Mouse (Mus musculus): Measurements from ENCODE around the gene Gm20517. TPM values are rescaled to one million over a fixed set of nuclear protein-coding genes. Genes with fewer than 3 reads are reported as not detected.
"Not testable (repeated sequence)": the region's sequence is repeated elsewhere in the genome, so short reads cannot be mapped to it uniquely, and the experiment has no call there.

Gene Gm20517
- polyA plus RNA-seq, 1 experiment = 3.7 TPM

DNA sequence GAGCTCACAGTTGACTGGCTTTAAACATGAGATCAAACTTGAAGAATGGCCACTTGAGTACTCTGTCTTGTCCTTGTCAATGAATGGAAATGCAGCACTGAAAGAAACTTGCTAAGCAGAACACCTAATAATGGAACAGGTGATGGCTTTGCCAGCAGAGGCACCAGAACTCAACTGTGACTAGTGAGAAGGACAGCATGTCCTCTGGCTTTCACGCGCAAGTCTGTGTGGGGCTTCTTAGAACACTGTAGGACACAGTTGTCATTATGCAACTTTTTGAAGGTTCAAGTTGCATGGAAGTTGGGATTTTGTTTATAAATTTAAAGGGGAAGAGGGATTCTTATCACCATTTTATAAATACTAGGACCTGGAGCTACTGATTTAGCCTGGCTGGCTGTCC, 13.7 kb downstream of the Gm20517 start:
- no peak for DNase-seq (ENCODE audit: extremely low spot score in 1 of 2, low spot score in 1 of 2)

- no peak for DNase-seq (ENCODE audit: extremely low spot score in 1 of 2, low spot score in 1 of 2)
Observed at GRCm38 (mm10) chr17:47626031-47626430, 14.6 kb downstream of the Gm20517 start.

GRCm38 (mm10) chr17:47627791-47628190, 16.4 kb downstream of the Gm20517 start:
- DNase-seq (ENCODE audit: extremely low spot score in 1 of 2, low spot score in 1 of 2) = no peak

GRCm38 (mm10) chr17:47628851-47629676, 17.7 kb downstream of the Gm20517 start:
- peak; percentile 86 to 92 for DNase-seq (ENCODE audit: extremely low spot score in 1 of 2, low spot score in 1 of 2)

DNA sequence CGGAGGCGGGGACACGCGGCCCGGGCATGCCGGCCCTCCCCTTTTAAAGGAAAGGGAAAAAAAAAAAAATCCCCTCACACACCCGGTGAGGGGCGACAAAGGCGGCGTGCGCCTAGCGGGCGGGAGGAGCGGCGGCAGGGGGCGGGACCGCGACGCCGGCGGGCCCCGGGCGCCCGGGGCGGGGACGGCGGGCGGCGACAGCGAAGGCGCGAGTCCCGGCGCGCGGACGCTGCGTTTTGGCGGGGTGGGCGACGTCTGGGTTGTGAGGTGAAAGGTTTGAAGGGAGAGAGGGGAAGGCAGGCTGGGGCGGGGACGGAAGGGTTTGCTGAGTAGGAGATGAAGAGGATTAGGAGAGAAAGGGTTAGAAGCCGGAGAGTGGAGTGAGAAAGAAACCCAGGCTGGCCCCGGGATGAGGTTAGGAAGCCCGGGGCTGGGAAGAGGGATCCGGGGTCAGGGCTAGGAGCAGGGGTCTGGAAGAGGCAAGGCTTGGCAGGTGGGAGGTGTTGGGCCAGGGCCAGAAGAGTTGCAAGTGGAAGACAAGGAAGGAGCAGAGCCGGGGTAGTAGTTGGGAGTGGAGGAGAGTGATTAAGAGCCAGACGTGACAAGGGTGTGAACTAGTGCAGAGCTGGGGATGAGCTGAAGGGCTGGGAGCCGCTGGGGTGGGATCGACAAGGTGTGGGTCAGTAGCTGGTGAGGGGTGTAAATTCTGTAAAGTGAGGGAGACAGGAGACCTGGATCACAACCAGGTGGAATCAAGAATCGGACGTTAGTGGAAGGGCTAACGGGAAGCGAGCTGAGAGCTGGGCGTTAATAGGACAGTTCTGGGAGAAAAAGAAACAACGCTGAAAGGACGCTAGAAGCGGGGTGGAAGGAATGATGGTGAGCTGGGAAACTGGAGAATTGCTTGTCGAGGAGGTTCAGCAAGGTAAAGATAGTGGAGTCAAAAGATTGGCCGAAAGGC, 18.6 kb downstream of the Gm20517 start:
- DNase-seq (ENCODE audit: extremely low spot score in 1 of 2, low spot score in 1 of 2) = peak in 1 of 2 experiments; percentile 38

- DNase-seq (ENCODE audit: extremely low spot score in 1 of 2, low spot score in 1 of 2) = no peak
Observed at GRCm38 (mm10) chr17:47630678-47631065, 19.3 kb downstream of the Gm20517 start, which contains the start of gene Usp49. Gene Usp49 (plus strand): TSS chr17:47630690.

DNA sequence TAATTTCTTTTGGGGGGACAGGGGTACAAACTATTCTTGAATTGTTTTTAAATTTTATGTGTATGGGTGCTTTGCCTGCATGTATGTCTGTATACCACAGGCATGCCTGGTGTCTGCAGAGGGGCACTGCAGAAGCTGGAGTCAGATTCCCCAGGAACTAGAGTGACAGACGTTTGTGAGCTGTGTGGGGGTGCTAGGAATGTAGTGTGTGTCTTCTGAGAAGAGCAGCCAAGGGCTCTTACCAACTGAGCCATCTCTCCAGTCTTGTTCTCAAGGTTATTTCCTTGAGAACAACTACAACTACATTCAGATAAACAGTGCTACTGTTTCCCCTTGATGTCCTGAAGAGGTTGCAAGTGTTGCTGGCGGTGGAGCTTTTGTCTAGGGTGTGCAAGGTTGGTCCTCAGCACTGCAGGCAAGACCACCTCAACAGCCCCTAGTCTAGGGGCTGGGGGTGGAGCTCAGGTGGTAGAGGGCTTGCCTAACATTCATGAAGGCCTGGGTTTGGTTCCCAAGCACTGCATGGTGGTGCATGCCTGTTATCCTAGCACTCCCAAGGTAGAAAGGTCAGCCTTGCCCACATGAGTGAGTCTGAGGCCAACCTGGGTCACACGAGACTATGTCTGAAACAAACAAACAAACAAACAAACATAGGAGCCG, 20.9 kb downstream of the Gm20517 start:
- no peak for DNase-seq (ENCODE audit: extremely low spot score in 1 of 2, low spot score in 1 of 2)

DNA sequence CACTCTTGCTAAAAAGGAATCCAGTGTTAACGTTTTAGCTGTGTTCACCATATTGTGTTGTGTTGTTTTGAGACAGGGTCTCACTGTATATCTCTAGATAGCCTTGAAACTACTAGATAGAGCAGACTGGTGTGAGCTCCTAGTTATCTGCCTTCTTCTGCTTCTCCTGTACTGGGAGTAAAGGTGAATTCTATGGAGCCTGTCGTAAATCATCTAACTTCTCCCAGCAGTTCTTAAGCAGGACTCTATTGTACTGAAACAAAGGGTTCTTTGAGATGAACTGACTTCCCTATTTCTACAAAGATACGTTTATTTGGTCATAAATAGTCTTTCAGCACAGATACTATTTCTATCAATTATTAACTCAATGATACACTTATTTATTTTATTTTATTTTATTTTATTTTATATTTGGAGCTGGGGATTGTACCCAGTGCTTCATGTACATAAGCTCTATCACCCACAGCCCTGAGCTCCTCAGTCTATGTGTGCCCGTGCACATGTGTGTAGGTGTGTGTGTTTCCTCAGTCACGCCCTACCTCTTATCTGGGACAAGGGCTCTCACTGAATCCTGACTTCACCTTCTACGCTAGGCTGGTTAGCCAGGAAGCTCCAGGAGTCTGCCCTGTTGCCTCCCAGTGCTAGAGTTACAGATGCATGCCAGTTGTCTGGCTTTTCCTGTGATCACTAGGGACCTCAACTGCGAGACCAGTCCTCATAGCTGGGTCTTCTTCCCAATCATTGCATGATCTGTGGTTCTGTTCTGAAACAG, 22.8 kb downstream of the Gm20517 start:
- no peak for DNase-seq (ENCODE audit: extremely low spot score in 1 of 2, low spot score in 1 of 2)

DNA sequence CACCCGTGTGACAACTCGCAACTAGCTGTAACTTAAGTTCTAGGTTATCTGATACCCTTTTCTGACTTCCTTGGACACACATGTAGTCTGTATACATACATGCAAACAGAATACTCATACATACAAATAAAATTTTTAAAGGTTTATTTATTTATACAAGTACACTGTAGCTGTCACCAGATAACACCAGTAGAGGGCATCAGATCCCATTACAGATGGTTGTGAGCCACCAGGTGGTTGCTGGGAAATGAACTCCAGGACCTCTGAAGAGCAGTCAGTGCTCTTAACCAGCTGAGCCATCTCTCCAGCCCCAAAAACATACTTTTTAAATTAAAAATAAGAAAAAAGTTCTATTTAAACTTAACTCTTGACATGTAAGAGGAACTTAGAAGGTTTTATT, 31.6 kb downstream of the Gm20517 start:
- no peak for DNase-seq (ENCODE audit: extremely low spot score in 1 of 2, low spot score in 1 of 2)

- peak; percentile 36 to 63 for DNase-seq (ENCODE audit: extremely low spot score in 1 of 2, low spot score in 1 of 2)
Observed at GRCm38 (mm10) chr17:47646683-47647082, 35.3 kb downstream of the Gm20517 start.

GRCm38 (mm10) chr17:47648966-47649365, 37.6 kb downstream of the Gm20517 start:
- DNase-seq (ENCODE audit: extremely low spot score in 1 of 2, low spot score in 1 of 2) = no peak

DNA sequence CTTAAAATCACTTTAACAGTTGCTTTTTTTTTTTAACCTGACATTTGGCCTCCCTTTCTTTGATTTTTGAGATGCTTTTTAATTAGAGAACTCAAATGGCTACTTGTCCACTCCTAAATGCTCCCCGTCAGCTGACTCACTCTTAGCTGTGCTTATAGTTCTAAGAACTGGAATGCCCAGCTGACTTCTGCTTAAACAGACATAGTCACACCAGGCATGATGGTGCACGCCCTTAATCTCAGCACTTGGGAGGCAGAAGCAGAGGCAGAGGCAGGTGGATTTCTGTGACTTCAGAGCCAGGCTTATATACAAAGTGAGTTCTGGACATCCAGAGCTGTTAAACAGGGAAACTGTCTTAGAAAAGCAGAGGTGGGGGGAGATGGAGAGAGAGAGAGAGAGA, 40.6 kb downstream of the Gm20517 start:
- no peak for DNase-seq (ENCODE audit: extremely low spot score in 1 of 2, low spot score in 1 of 2)

DNA sequence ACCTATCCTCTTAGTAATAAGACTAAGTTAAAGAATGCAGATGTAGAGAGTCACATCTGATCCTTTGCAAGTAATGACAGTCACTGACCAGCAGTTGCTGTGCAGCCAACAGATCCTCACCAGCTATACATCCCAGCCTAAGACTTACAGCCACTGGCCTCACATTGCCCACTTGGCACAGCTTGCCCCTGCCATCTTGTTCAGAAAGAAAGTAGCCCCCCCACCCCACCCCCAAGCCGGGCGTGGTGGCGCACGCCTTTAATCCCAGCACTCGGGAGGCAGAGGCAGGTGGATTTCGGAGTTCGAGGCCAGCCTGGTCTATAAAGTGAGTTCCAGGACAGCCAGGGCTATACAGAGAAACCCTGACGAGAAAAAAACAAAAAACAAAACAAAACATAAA, 43.0 kb downstream of the Gm20517 start:
- not testable (repeated sequence) for DNase-seq (ENCODE audit: extremely low spot score in 1 of 2, low spot score in 1 of 2)

GRCm38 (mm10) chr17:47655697-47656096, 44.3 kb downstream of the Gm20517 start:
- DNase-seq (ENCODE audit: extremely low spot score in 1 of 2, low spot score in 1 of 2) = no peak

DNA sequence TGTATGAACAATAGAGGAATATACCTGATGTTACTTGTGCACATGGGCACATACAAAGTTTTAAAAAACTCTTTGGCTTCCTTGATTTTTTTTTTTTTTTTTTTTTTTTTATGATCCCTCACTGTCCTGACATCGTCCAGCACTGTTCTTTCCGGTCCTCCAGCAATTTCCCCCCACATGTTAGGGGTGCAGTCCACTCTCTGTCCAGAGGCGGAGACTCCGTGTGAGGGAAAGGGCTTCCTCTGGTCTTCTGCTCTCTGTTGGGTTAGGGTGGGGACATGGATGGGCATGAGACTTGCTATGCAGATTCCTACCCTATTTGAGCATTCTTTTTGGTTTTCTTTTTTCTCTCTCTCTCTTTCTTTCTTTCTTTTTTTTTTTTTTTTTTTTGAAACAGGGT, 46.5 kb downstream of the Gm20517 start:
- no peak for DNase-seq (ENCODE audit: extremely low spot score in 1 of 2, low spot score in 1 of 2)

DNA sequence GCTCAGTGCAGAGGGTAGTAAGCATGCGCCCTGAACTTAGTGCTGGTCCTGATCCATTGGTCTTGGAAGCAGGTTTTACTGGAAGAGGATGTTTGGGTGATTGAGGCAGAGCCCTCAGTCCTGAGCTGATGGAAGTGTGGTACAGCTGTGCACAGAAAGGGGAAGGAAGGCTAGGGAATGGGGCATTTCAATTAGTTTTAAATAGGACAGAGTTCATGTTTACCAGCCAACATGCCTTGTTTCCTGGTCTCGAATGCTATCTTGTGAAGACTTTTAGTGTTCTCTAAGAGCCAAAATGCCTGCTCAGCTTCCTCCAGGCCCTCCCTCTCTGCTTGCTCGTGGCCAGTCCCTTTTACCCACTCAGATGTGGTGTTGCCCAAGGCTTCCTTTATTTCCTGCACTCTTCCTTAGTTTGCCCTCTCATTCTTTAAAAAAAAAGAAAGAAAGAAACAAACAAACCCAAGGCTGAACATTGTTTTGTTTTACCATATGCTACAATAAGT, 47.4 kb downstream of the Gm20517 start:
- DNase-seq (ENCODE audit: extremely low spot score in 1 of 2, low spot score in 1 of 2) = no peak

DNA sequence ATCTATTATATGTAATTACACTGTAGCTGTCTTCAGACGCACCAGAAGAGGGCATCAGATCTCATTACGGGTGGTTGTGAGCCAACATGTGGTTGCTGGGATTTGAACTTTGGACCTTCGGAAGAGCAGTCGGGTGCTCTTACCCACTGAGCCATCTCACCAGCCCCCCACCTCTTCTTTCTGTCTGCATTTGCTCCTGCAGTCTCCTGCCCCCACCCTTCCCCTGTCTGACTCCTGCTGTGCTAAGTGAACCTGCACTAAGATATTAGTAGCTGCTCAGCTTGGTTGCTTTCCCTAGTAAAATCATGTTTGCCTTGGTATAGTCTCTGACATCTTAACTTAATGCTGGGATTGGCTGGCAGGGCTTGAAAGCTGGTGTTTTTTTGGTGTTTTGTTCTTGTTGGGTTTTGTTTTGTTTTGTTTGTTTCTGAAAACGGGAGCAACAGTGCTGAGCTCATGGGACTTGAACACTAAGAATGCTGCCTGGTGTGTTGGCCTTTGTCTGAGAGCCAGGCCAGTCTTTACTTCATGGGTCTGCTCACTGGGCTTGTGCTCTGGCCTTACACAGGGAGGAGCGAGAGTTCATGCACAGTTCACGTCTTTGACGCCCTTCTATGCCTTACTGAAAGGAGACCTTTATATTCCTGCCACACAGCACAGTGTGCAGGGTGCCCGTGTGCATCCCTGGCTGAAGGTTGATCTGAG, 51.8 kb downstream of the Gm20517 start:
- no peak for DNase-seq (ENCODE audit: extremely low spot score in 1 of 2, low spot score in 1 of 2)

- no peak for DNase-seq (ENCODE audit: extremely low spot score in 1 of 2, low spot score in 1 of 2)
Observed at GRCm38 (mm10) chr17:47664474-47664873, 53.1 kb downstream of the Gm20517 start.

GRCm38 (mm10) chr17:47669166-47669565, 57.8 kb downstream of the Gm20517 start:
- no peak for DNase-seq (ENCODE audit: extremely low spot score in 1 of 2, low spot score in 1 of 2)

Data from frontal cortex, adult 2 months (tissue).